Comparison of ENCODE assay signal across 16 mouse cellular contexts in genomic region chr7:98382784-98383183, GRCm38 (mm10). TPM values are rescaled to one million over a fixed set of nuclear protein-coding genes. Genes with fewer than 3 reads are reported as not detected.
"Had no signal": no experiment of that assay in that cellular context is flagged by ENCODE, and none has a peak within 500 bp of the region (broad histone marks: within the 10 kb centered on the region; RNA-seq: fewer than 3 reads in every experiment).

No protein-coding gene starts in this region.

- H3K27me3 ChIP-seq: limb, embryonic 12.5 days; lung, embryonic 15.5 days; midbrain, embryonic 15.5 days had no signal

- H3K27ac ChIP-seq: layer of hippocampus, adult 2 months; limb, embryonic 12.5 days; lung, embryonic 15.5 days; macrophage; midbrain, embryonic 15.5 days; neural tube, embryonic 12.5 days had no signal

- H3K4me2 ChIP-seq: limb, embryonic 12.5 days; liver, embryonic 11.5 days; lung, embryonic 15.5 days; midbrain, embryonic 11.5 days; midbrain, embryonic 15.5 days; neural tube, embryonic 12.5 days had no signal

- H3K4me3 ChIP-seq: layer of hippocampus, adult 2 months; limb, embryonic 12.5 days; lung, embryonic 15.5 days; megakaryocyte, embryonic 14.5 days; midbrain, embryonic 15.5 days; neural tube, embryonic 12.5 days had no signal

- H3K9ac ChIP-seq: limb, embryonic 12.5 days; lung, embryonic 15.5 days; midbrain, embryonic 15.5 days; neural tube, embryonic 12.5 days had no signal

- H3K9me3 ChIP-seq: limb, embryonic 12.5 days; lung, embryonic 15.5 days; megakaryocyte, embryonic 14.5 days; midbrain, embryonic 15.5 days; neural tube, embryonic 12.5 days had no signal

- H3K36me3 ChIP-seq: limb, embryonic 12.5 days; lung, embryonic 15.5 days; midbrain, embryonic 15.5 days; neural tube, embryonic 12.5 days had no signal

- ATAC-seq: midbrain, embryonic 15.5 days had no signal

- DNase-seq: kidney, postnatal 10 days; kidney, postnatal 4 days; spleen, adult 18-20 months; thymus, adult 2 months; thymus, postnatal 25 days had no signal

RNA-seq across cellular contexts. Expression of gene Gucy2d, which starts 57.4 kb away (rescaled TPM):
- polyA plus RNA-seq: liver, embryonic 11.5 days; liver, embryonic 16.5 days; lung, embryonic 15.5 days; macrophage; midbrain, embryonic 11.5 days; midbrain, embryonic 15.5 days; neural tube, embryonic 12.5 days; stomach, embryonic 14.5 days had no signal
